Mouse (Mus musculus) kidney, adult 18-20 months (tissue): ENCODE results near the gene Ptprd.
A peak's percentile ranks its signal among the peaks of the same experiment; 100 is the strongest.

Source experiments
- DNase-seq: peaks from one replicate; pipeline ENCODE4 v3.0.0; 2021

The Ptprd gene

GRCm38 (mm10) chr4:77233243-77233642, 978.5 kb downstream of the Ptprd start:
- DNase-seq = no peak

DNA sequence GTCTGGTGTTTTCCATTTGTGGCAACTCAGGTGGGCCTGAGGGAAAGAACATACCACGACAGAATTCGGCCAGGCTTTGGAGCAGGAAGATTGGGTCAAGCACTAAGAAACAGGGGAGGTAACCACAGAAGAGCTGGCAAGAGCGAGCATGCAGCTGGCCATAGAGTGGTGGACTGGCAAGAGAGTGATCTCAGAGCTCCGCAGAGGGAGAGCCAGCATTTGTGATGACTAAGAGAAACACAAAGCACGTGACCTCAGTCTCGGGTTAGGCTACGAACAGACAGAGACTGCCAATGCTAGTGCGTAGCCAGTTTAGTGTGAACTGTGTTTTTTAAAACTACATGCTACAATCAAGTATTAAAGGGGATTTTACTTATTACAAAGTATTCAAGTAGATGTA, 1042.9 kb downstream of the Ptprd start:
- DNase-seq = no peak

- no peak for DNase-seq
Observed at GRCm38 (mm10) chr4:77157601-77158000, 1054.2 kb downstream of the Ptprd start.

- DNase-seq = no peak
Observed at GRCm38 (mm10) chr4:77155561-77155960, 1056.2 kb downstream of the Ptprd start.

DNA sequence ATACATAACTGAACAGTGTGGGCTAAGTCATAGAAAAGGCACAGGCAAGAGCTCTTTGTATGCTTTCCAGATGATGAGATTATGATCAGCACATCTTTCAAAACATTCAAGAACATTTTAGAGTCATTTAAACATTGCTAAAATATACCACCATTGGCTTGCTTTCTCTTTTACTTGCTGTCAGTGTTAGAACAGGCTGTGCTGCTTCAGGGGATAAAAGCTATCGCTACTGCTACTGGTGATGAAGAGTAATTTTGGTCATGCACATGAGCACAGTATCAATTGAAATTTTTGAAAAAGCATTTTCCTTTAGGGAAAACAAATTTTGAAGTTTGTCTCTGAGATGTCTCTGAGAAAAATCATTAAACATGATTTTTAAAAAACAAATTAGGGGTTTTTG, 1056.7 kb downstream of the Ptprd start:
- DNase-seq = no peak

- no peak for DNase-seq
Observed at GRCm38 (mm10) chr4:77124852-77125251, 1086.9 kb downstream of the Ptprd start.

GRCm38 (mm10) chr4:77110894-77111293, 1100.9 kb downstream of the Ptprd start:
- DNase-seq = no peak

GRCm38 (mm10) chr4:77107291-77107690, 1104.5 kb downstream of the Ptprd start:
- DNase-seq = no peak

GRCm38 (mm10) chr4:77083165-77083564, 1128.6 kb downstream of the Ptprd start:
- peak; percentile 63 for DNase-seq

DNA sequence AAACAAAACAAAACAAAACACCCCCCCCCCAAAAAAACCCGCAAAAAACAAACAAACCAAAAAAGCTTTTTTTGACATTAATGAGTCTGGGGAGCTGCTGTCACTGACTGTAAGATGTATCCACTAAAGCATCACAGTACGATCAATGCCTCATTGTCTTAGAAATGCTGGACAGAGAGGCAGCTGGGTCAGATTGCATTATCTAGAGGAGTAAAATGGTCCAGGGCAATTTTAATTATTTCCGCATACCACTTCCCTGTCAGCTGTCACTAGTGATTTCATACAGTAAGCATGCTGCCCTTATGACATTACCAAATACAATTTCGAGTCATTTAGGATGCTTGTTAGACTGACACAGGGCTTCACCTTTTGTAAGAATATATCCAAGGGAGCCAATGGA, 1134.2 kb downstream of the Ptprd start:
- DNase-seq = no peak

DNA sequence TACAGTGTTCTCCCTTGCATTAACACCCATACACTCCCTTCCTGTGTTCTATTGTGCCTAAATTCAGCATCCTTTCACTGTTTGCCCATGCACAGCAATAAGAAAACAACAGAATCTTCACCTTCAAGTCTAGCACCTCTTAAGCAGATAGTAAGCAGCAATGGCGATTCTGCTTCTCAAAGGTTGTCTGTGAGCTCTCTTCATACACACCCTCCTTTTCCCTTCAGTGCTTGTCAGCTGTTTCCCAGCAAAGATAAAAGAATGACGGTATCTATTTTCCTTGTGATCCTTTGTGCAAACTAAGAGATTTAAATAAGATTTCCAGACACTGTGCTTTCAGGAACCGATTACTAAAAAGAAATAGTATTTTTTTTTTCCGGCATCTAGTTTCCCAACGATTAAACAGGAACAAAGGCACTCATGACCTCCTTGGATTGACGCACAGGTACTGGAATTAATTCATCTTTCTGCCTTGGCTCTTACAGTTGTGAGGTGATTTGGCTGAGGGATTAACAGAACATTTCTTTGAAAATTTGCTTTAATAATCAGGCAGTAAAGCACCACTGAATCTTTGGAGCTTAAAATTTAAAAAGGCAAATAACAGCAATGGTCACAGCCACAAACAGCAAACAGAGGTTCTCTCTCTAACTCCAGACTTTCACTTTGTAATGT, 1161.1 kb downstream of the Ptprd start:
- no peak for DNase-seq

DNA sequence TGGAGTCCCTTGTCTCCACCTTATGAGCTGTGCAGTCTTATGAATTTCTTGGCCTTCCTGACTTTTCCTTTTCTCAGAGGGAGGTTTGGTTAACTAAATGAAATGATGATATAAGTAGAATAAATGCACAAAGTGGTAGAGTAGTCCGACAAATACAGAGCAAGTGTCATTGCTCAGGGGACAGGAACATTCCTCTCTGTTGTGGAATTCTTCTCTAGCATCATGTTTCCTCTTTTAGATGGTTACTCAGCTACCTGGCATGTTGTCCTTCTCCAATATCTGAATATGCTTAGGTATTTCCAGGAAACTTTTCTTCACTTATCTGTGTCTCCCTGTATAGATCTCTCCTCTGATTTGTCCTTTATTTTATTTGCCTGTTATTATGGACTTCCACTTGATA, 1207.3 kb downstream of the Ptprd start:
- DNase-seq = no peak

DNA sequence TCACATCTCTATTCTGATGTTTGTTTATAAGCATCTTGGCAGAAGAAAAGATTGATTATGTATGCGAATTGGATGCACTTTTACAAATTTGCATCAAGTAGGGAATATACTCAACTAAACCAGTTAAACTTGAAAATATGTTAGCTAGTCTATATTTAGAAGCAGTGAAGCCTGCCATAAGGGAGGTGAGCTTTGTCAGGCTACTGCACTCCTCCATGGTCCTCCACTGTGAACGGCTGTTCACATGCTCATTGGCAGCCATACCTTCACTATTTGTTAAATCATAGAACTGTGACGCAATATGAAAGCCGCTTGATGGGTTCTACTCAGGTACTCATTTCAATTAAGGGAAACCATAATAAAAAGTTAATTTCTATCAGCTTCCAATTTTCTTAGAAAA, 1215.6 kb downstream of the Ptprd start:
- no peak for DNase-seq

- no peak for DNase-seq
Observed at GRCm38 (mm10) chr4:76989961-76990360, 1221.8 kb downstream of the Ptprd start.

GRCm38 (mm10) chr4:76977056-76977809, 1234.5 kb downstream of the Ptprd start:
- no peak for DNase-seq

DNA sequence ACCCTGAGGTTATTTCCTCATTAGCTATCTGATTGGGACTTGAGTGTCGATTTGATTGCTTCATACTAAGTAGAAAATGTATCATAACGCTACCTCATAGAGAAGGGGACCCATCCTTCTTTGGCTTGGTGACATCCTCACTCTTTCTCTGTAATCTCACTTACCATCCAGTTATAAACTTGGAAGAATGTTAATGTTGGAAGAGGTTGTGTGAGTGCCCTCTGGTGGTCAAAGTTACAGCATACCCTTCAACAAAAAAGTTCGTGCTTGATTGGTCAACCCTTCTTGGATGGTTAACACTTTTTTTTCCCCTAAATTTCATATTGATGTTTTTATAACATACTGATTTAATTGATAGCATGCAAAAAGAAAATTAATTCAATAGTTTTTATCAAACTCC, 1263.5 kb downstream of the Ptprd start:
- peak; percentile 6 for DNase-seq

- no peak for DNase-seq
Observed at GRCm38 (mm10) chr4:76941382-76942360, 1270.1 kb downstream of the Ptprd start.

- no peak for DNase-seq
Observed at GRCm38 (mm10) chr4:76931559-76931958, 1280.2 kb downstream of the Ptprd start.

DNA sequence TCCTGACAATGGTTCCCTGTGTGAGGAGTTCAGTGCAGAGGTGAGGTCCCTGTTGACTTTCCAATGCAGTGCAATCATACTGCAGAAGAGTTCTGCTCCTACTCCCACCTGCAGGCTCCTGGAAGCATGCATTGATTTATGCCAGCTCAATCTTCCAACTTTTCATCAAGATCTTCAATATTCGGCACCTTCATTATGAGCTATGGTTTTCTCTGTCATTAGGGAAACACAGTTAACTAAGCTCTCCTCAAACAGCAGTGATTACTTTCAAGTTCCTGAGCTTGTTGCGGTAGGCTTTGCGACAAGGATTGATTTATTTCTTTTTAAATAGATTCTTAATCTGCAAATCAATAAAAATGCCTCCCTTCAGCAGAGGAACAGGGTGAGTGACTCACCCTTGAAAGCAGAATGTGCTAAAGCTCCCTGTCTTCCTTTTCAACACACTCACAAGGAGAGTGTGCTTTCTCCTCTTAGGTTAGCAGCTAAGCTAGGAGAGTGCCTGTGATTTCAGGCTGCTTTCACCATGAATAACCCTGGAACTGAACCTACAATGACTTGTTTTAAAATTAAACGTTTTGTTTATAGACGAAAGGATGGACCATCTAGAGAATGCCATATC, 1298.1 kb downstream of the Ptprd start:
- DNase-seq = no peak

- no peak for DNase-seq
Observed at GRCm38 (mm10) chr4:76901692-76902091, 1310.1 kb downstream of the Ptprd start.

- no peak for DNase-seq
Observed at GRCm38 (mm10) chr4:76889669-76890068, 1322.1 kb downstream of the Ptprd start.

- no peak for DNase-seq
Observed at GRCm38 (mm10) chr4:76881610-76882009, 1330.2 kb downstream of the Ptprd start.

GRCm38 (mm10) chr4:76870971-76871370, 1340.8 kb downstream of the Ptprd start:
- DNase-seq = no peak
